Mouse (Mus musculus) megakaryocyte, embryonic 14.5 days (primary cell): ENCODE measurements around the gene Mgea5. TPM values are rescaled to one million over a fixed set of nuclear protein-coding genes. Genes with fewer than 3 reads are reported as not detected.

Experiments
- H3K27me3 ChIP-seq: replicated peaks from 2 replicates; pipeline ENCODE3; 2012; ENCODE audit warnings: inconsistent platforms
- H3K36me3 ChIP-seq: replicated peaks from 2 replicates; pipeline ENCODE3; 2012; ENCODE audit warnings: low read length, inconsistent platforms, mixed read lengths
- H3K4me1 ChIP-seq: 2 replicates; pipeline ENCODE4 v1.6.1; 2012; ENCODE audit warnings: inconsistent platforms
- H3K4me3 ChIP-seq: replicated peaks from 2 replicates; pipeline ENCODE3; 2012; ENCODE audit warnings: moderate library complexity, mild to moderate bottlenecking, inconsistent platforms
- H3K9me3 ChIP-seq: 2 replicates; pipeline ENCODE4 v1.6.1; 2012; ENCODE audit warnings: inconsistent platforms
- FLI1 ChIP-seq: IDR thresholded peaks from 2 replicates; pipeline ENCODE4 v1.6.1; 2012; ENCODE audit warnings: low read length, inconsistent platforms, mixed read lengths
- GATA1 ChIP-seq: IDR thresholded peaks from 3 replicates; pipeline ENCODE4 v1.6.1; 2012; ENCODE audit warnings: mixed read lengths, low read length, inconsistent platforms, borderline replicate concordance
- polyA plus RNA-seq: library from polyadenylated mRNA; stranded (reverse); fragments of >175 nt; gene quantifications from 2 replicates; pipeline ENCODE4 v1.2.3, GENCODE M21; 2012; ENCODE audit warnings: low replicate concordance; ENCODE audit not compliant: insufficient read depth

Gene Mgea5
- polyA plus RNA-seq, 1 experiment, result 9.8 TPM

GRCm38 (mm10) chr19:45708704-45709103, 74.9 kb downstream of the Mgea5 start:
- H3K9me3 ChIP-seq, result peaks cover 9% of the 10 kb centered on the region; the same call in 1 of the 2 replicates
- H3K4me1 ChIP-seq, result no peaks in the 10 kb centered on the region
- TF ChIP-seq GATA1 (no peak), FLI1 (no peak)
- no peak overlapping the region for H3K4me3 ChIP-seq
- peaks cover 39% of the 10 kb centered on the region for H3K27me3 ChIP-seq
- H3K36me3 ChIP-seq, result no peaks in the 10 kb centered on the region

Other genes with a start within 250 kb of the Mgea5 start
- 7.5 and 15.4 TPM in 2 replicates for gene Poll, start 223.3 kb downstream of the Mgea5 start, polyA plus RNA-seq
- 32.0 and 59.1 TPM in 2 replicates for gene Gm17018, start 223.2 kb downstream of the Mgea5 start, polyA plus RNA-seq
- 14.3 and 29.0 TPM in 2 replicates for gene Fbxw4, start 123.5 kb downstream of the Mgea5 start, polyA plus RNA-seq
- gene Fgf8, start 40.9 kb downstream of the Mgea5 start, polyA plus RNA-seq, result 3.8 TPM in 1 of 2 replicates, not detected in the other
- 7.1 and 43.7 TPM in 2 replicates for gene Npm3, start 34.2 kb downstream of the Mgea5 start, polyA plus RNA-seq
- 0.35 TPM in 1 of 2 replicates, not detected in the other for gene Kcnip2, start 32.2 kb upstream of the Mgea5 start, polyA plus RNA-seq
- gene Armh3, start 214.7 kb upstream of the Mgea5 start, polyA plus RNA-seq, result 0.89 and 2.1 TPM in 2 replicates
- gene Hps6, start 219.7 kb upstream of the Mgea5 start, polyA plus RNA-seq, result 8.7 and 9.6 TPM in 2 replicates